Mouse (Mus musculus) forebrain, embryonic 10.5 days (tissue): ENCODE data around the gene Ugt8a. TPM values are rescaled to one million over a fixed set of nuclear protein-coding genes. Genes with fewer than 3 reads are reported as not detected.

ENCODE experiments used
- DNase-seq: peaks from one replicate; pipeline ENCODE4 v3.0.0-alpha.2; 2017; ENCODE audit warnings: low spot score; ENCODE audit errors: extremely low spot score
- H3K27ac ChIP-seq: fragments of 300-500 bp; sonication (generic); 2 replicates; pipeline ENCODE4 v1.5.1; 2016; ENCODE audit warnings: mild to moderate bottlenecking
- H3K27me3 ChIP-seq: fragments of 300-500 bp; sonication (generic); 2 replicates; pipeline ENCODE4 v1.6.1; 2016; ENCODE audit warnings: mild to moderate bottlenecking; ENCODE audit not compliant: poor library complexity, severe bottlenecking
- H3K36me3 ChIP-seq: fragments of 300-500 bp; sonication (generic); replicated peaks from 2 replicates; pipeline ENCODE4 v1.6.1; 2016; ENCODE audit warnings: mild to moderate bottlenecking, moderate library complexity
- H3K4me1 ChIP-seq: fragments of 300-500 bp; sonication (generic); 2 replicates; pipeline ENCODE4 v1.6.1; 2016
- H3K4me3 ChIP-seq: fragments of 300-500 bp; sonication (generic); 2 replicates; pipeline ENCODE4 v1.5.1; 2016; ENCODE audit warnings: mild to moderate bottlenecking, moderate library complexity
- H3K9me3 ChIP-seq: fragments of 300-500 bp; sonication (generic); 2 replicates; pipeline ENCODE4 v1.6.1; 2016; ENCODE audit warnings: mild to moderate bottlenecking, moderate library complexity
- WGBS: fragments of 180-500 bp; shearing (Covaris S2); methylation state at CpG from one replicate; pipeline ENCODE4 v1.1.7; 2016; 5-methylcytosine and 5-hydroxymethylcytosine counted together
- polyA plus RNA-seq: library from polyadenylated mRNA; unstranded; fragments of >200 nt; fragmentation: Nextera tagmentation; extraction: Ambion mirVana; gene quantifications from 2 replicates; pipeline ENCODE4 v1.2.1, GENCODE M21; 2016

Gene Ugt8a
- polyA plus RNA-seq, 1 experiment from 2014 or later = 1.9 TPM

- H3K9me3 ChIP-seq = no peaks in the 10 kb centered on the region
- peaks cover 24% of the 10 kb centered on the region for H3K27me3 ChIP-seq
- no peak overlapping the region for H3K4me3 ChIP-seq
- no peak for DNase-seq
- no peak overlapping the region for H3K27ac ChIP-seq
- H3K4me1 ChIP-seq = peaks cover 7% of the 10 kb centered on the region
- WGBS = 96% methylated on average over 3 of the region's 3 CpGs
- no peaks in the 10 kb centered on the region for H3K36me3 ChIP-seq
Measured at GRCm38 (mm10) chr3:125932594-125933237, 5.7 kb downstream of the Ugt8a start.

GRCm38 (mm10) chr3:125931059-125931458, 7.4 kb downstream of the Ugt8a start:
- no peak overlapping the region for H3K27ac ChIP-seq

GRCm38 (mm10) chr3:125920876-125921275, 17.5 kb downstream of the Ugt8a start:
- Histone ChIP-seq H3K36me3 (no peaks in the 10 kb centered on the region), H3K27ac (no peak overlapping the region), H3K9me3 (no peaks in the 10 kb centered on the region), H3K4me3 (no peak overlapping the region), H3K27me3 (no peaks in the 10 kb centered on the region), H3K4me1 (no peaks in the 10 kb centered on the region)
- no peak for DNase-seq
- WGBS = 84% methylated on average over 2 of the region's 2 CpGs

More at GRCm38 (mm10) chr3:125931059-125931458, 7.4 kb downstream of the Ugt8a start:
- Histone ChIP-seq H3K27me3 (peaks cover 8% of the 10 kb centered on the region), H3K36me3 (no peaks in the 10 kb centered on the region), H3K4me1 (no peaks in the 10 kb centered on the region), H3K4me3 (no peak overlapping the region), H3K9me3 (no peaks in the 10 kb centered on the region)
- no peak for DNase-seq
- 44% methylated on average over 1 of the region's 1 CpGs for WGBS

GRCm38 (mm10) chr3:125898976-125899375, 39.4 kb downstream of the Ugt8a start:
- no peak for DNase-seq
- Histone ChIP-seq H3K27ac (no peak overlapping the region), H3K36me3 (no peaks in the 10 kb centered on the region), H3K9me3 (no peaks in the 10 kb centered on the region), H3K4me1 (0 out of 2 replicates have a peak, but pooled peaks cover 3% of the 10 kb centered on the region), H3K4me3 (no peak overlapping the region), H3K27me3 (no peaks in the 10 kb centered on the region)
- 87% methylated on average over 1 of the region's 1 CpGs for WGBS

- H3K4me3 ChIP-seq = no peak overlapping the region
- H3K27me3 ChIP-seq = no peaks in the 10 kb centered on the region
- no peak overlapping the region for H3K27ac ChIP-seq
- DNase-seq = no peak
- no peaks in the 10 kb centered on the region for H3K36me3 ChIP-seq
- H3K4me1 ChIP-seq = peaks cover 5% of the 10 kb centered on the region; the same call in 1 of the 2 replicates
- WGBS = 66% methylated on average over 2 of the region's 2 CpGs
- H3K9me3 ChIP-seq = no peaks in the 10 kb centered on the region
Measured at GRCm38 (mm10) chr3:125887109-125887508, 51.3 kb downstream of the Ugt8a start.

- 96% methylated on average over 2 of the region's 2 CpGs for WGBS
- H3K27me3 ChIP-seq = no peaks in the 10 kb centered on the region
Measured at GRCm38 (mm10) chr3:125884879-125885278, 53.5 kb downstream of the Ugt8a start.

GRCm38 (mm10) chr3:125884423-125884822, 54.0 kb downstream of the Ugt8a start:
- no peaks in the 10 kb centered on the region for H3K27me3 ChIP-seq
- H3K4me3 ChIP-seq = no peak overlapping the region
- no peaks in the 10 kb centered on the region for H3K9me3 ChIP-seq
- DNase-seq = no peak
- peaks cover 5% of the 10 kb centered on the region; the same call in 1 of the 2 replicates for H3K4me1 ChIP-seq
- WGBS = 80% methylated on average over 2 of the region's 2 CpGs
- H3K27ac ChIP-seq = no peak overlapping the region
- H3K36me3 ChIP-seq = no peaks in the 10 kb centered on the region

More at GRCm38 (mm10) chr3:125884879-125885278, 53.5 kb downstream of the Ugt8a start:
- Histone ChIP-seq H3K9me3 (no peaks in the 10 kb centered on the region), H3K36me3 (no peaks in the 10 kb centered on the region), H3K4me3 (no peak overlapping the region), H3K27ac (no peak overlapping the region), H3K4me1 (peaks cover 5% of the 10 kb centered on the region; the same call in 1 of the 2 replicates)
- no peak for DNase-seq

- H3K4me1 ChIP-seq = peaks cover 5% of the 10 kb centered on the region; the same call in 1 of the 2 replicates
Measured at GRCm38 (mm10) chr3:125883009-125883408, 55.4 kb downstream of the Ugt8a start.

GRCm38 (mm10) chr3:125881835-125882234, 56.6 kb downstream of the Ugt8a start:
- Histone ChIP-seq H3K4me3 (no peak overlapping the region), H3K4me1 (peaks cover 5% of the 10 kb centered on the region; the same call in 1 of the 2 replicates), H3K27me3 (no peaks in the 10 kb centered on the region), H3K27ac (no peak overlapping the region), H3K36me3 (no peaks in the 10 kb centered on the region), H3K9me3 (no peaks in the 10 kb centered on the region)
- DNase-seq = no peak

More at GRCm38 (mm10) chr3:125883009-125883408, 55.4 kb downstream of the Ugt8a start:
- Histone ChIP-seq H3K36me3 (no peaks in the 10 kb centered on the region), H3K4me3 (no peak overlapping the region), H3K9me3 (no peaks in the 10 kb centered on the region), H3K27me3 (no peaks in the 10 kb centered on the region), H3K27ac (no peak overlapping the region)
- no peak for DNase-seq

GRCm38 (mm10) chr3:125874371-125874770, 64.0 kb downstream of the Ugt8a start:
- Histone ChIP-seq H3K27me3 (no peaks in the 10 kb centered on the region), H3K4me1 (no peaks in the 10 kb centered on the region), H3K27ac (no peak overlapping the region), H3K36me3 (no peaks in the 10 kb centered on the region), H3K4me3 (no peak overlapping the region), H3K9me3 (no peaks in the 10 kb centered on the region)
- no peak for DNase-seq
- 89% methylated on average over 4 of the region's 4 CpGs for WGBS

GRCm38 (mm10) chr3:125869873-125870272, 68.5 kb downstream of the Ugt8a start:
- Histone ChIP-seq H3K36me3 (no peaks in the 10 kb centered on the region), H3K4me1 (no peaks in the 10 kb centered on the region), H3K27me3 (no peaks in the 10 kb centered on the region), H3K4me3 (no peak overlapping the region), H3K9me3 (no peaks in the 10 kb centered on the region), H3K27ac (no peak overlapping the region)
- DNase-seq = no peak
- 92% methylated on average over 4 of the region's 4 CpGs for WGBS

- Histone ChIP-seq H3K36me3 (no peaks in the 10 kb centered on the region), H3K27me3 (no peaks in the 10 kb centered on the region), H3K27ac (no peak overlapping the region), H3K4me3 (no peak overlapping the region), H3K9me3 (no peaks in the 10 kb centered on the region), H3K4me1 (no peaks in the 10 kb centered on the region)
- DNase-seq = no peak
- WGBS = 83% methylated on average over 3 of the region's 3 CpGs
Measured at GRCm38 (mm10) chr3:125861601-125862000, 76.8 kb downstream of the Ugt8a start.

GRCm38 (mm10) chr3:125849163-125849872, 89.1 kb downstream of the Ugt8a start:
- 39% methylated on average over 6 of the region's 6 CpGs for WGBS
- H3K4me3 ChIP-seq = no peak overlapping the region
- no peaks in the 10 kb centered on the region for H3K27me3 ChIP-seq
- no peaks in the 10 kb centered on the region for H3K36me3 ChIP-seq
- no peak overlapping the region for H3K27ac ChIP-seq
- H3K9me3 ChIP-seq = no peaks in the 10 kb centered on the region
- H3K4me1 ChIP-seq = no peaks in the 10 kb centered on the region
- DNase-seq = peak; percentile 15
